In genomic region chrX:23823398-23824023, GRCm38 (mm10) we compare ENCODE assay signal across 10 mouse cellular contexts. TPM values are rescaled to one million over a fixed set of nuclear protein-coding genes. Genes with fewer than 3 reads are reported as not detected.
DNase-seq lines count a peak whose midpoint lies in the region; ATAC-seq and TF ChIP-seq lines count a peak whose summit lies in the region.
"Had no signal": no experiment of that assay in that cellular context is flagged by ENCODE, and none has a peak within 500 bp of the region (broad histone marks: within the 10 kb centered on the region; RNA-seq: fewer than 3 reads in every experiment).

No protein-coding gene starts in this region.

- no peaks in the 10 kb centered on the region for H3K9me3 ChIP-seq in stomach, embryonic 16.5 days (replicated peaks; ENCODE audit: control insufficient read depth, low read length)
- H3K9me3 ChIP-seq: embryonic facial prominence, embryonic 12.5 days; limb, embryonic 15.5 days had no signal

- no peaks in the 10 kb centered on the region for H3K27me3 ChIP-seq in heart, adult 2 months (ENCODE audit: control insufficient read depth, insufficient read depth, low read length)
- no peaks in the 10 kb centered on the region for H3K27me3 ChIP-seq in stomach, embryonic 16.5 days (ENCODE audit: control insufficient read depth, insufficient read depth, low read length)
- H3K27me3 ChIP-seq: embryonic facial prominence, embryonic 12.5 days; limb, embryonic 15.5 days had no signal

- peak overlapping the region; percentile 29; the same call in 1 of the 2 replicates for H3K4me3 ChIP-seq in heart, adult 2 months
- H3K4me3 ChIP-seq in stomach, embryonic 16.5 days (replicated peaks; ENCODE audit: low read length) = peak overlapping the region; percentile 16; the same call in 1 of the 2 replicates
- H3K4me3 ChIP-seq: embryonic facial prominence, embryonic 12.5 days; limb, embryonic 15.5 days had no signal

- H3K4me1 ChIP-seq in heart, adult 2 months (ENCODE audit: control insufficient read depth, insufficient read depth, low read length) = no peaks in the 10 kb centered on the region
- no peaks in the 10 kb centered on the region for H3K4me1 ChIP-seq in stomach, embryonic 16.5 days (ENCODE audit: control insufficient read depth, insufficient read depth, low read length)
- H3K4me1 ChIP-seq: embryonic facial prominence, embryonic 12.5 days; limb, embryonic 15.5 days had no signal

- intact Hi-C loops in heart, adult 2 months (cut with DNase I) = no loop called here

- no peak for TF ChIP-seq EP300 in heart, adult 2 months (IDR thresholded peaks at IDR 0.05; ENCODE audit: insufficient read depth, low read depth, low read length)

- no peak overlapping the region for H3K27ac ChIP-seq in heart, adult 2 months
- no peak overlapping the region for H3K27ac ChIP-seq in stomach, embryonic 16.5 days (ENCODE audit: low read length)
- H3K27ac ChIP-seq: embryonic facial prominence, embryonic 12.5 days; limb, embryonic 15.5 days had no signal

- H3K4me2 ChIP-seq in stomach, embryonic 16.5 days (ENCODE audit: low read depth, low read length) = peak overlapping the region; percentile 21; the same call in 1 of the 2 replicates
- H3K4me2 ChIP-seq: embryonic facial prominence, embryonic 12.5 days; limb, embryonic 15.5 days had no signal

- DNase-seq in ovary, postnatal 14 days (ENCODE audit: low spot score) = peak; percentile 1
- DNase-seq in ovary, adult 18-20 months (ENCODE audit: low spot score) = no peak
- peak; percentile 34 to 36 for DNase-seq in heart, adult 2 months
- DNase-seq in kidney, postnatal 4 days = peak; percentile 16
- DNase-seq in cerebellum, adult 9-10 months = no peak
- DNase-seq in thymus, adult 18-20 months = no peak
- no peak for DNase-seq in B cell, adult 2 months

- WGBS in heart, adult 2 months = 48% methylated on average over 19 of the region's 19 CpGs
- WGBS in stomach, embryonic 16.5 days = 56% methylated on average over 19 of the region's 19 CpGs

- ATAC-seq in stomach, embryonic 16.5 days (ENCODE audit: insufficient read depth, low FRiP score) = no peak

- H3K9ac ChIP-seq in heart, adult 2 months (ENCODE audit: low read depth, low read length) = no peak overlapping the region; the same call in 1 of the 2 replicates
- H3K9ac ChIP-seq in stomach, embryonic 16.5 days (ENCODE audit: low read length) = no peak overlapping the region
- H3K9ac ChIP-seq: embryonic facial prominence, embryonic 12.5 days; limb, embryonic 15.5 days had no signal

- no peak for TF ChIP-seq POLR2A in heart, adult 2 months (IDR thresholded peaks at IDR 0.05; ENCODE audit: insufficient read depth, low read depth, low read length)

- H3K36me3 ChIP-seq in heart, adult 2 months (ENCODE audit: control insufficient read depth, insufficient read depth, low read length) = no peaks in the 10 kb centered on the region
- H3K36me3 ChIP-seq in stomach, embryonic 16.5 days (ENCODE audit: control insufficient read depth, insufficient read depth, low read length) = no peaks in the 10 kb centered on the region
- H3K36me3 ChIP-seq: embryonic facial prominence, embryonic 12.5 days; limb, embryonic 15.5 days had no signal

- no peaks in the 10 kb centered on the region for H3K79me2 ChIP-seq in heart, adult 2 months (replicated peaks; ENCODE audit: control insufficient read depth, insufficient read depth, low read length)

- TF ChIP-seq CTCF in heart, adult 2 months (IDR thresholded peaks at IDR 0.05) = no peak

RNA-seq across cellular contexts. Expression of gene Gm4907, which starts 58.8 kb away (rescaled TPM):
- total RNA-seq in heart, adult 2 months (2021) = not detected
- polyA plus RNA-seq in heart, adult 2 months (2012; rRNA removed) = not detected in 2 replicates
- not detected in 2 replicates for polyA plus RNA-seq in stomach, embryonic 16.5 days (2015; fragmentation: Nextera tagmentation; extraction: Ambion mirVana)
- polyA plus RNA-seq: embryonic facial prominence, embryonic 12.5 days; limb, embryonic 15.5 days had no signal

Comparison
In these comparisons a context has a peak if more than half of its experiments do, and no peak if none do; other contexts are left out.
1. DNase-seq: peak in ovary, postnatal 14 days (single experiment), heart, adult 2 months (2 of 2) and kidney, postnatal 4 days (2 of 2); none in ovary, adult 18-20 months (single experiment), cerebellum, adult 9-10 months (single experiment), thymus, adult 18-20 months (0 of 2) and B cell, adult 2 months (0 of 2).